Mouse (Mus musculus) hindbrain, embryonic 11.5 days (tissue): ENCODE results near the gene D430019H16Rik. TPM values are rescaled to one million over a fixed set of nuclear protein-coding genes. Genes with fewer than 3 reads are reported as not detected.

Experiments used
- ATAC-seq: fragments of 200-750 bp; cut with Nextera tagmentation; 2 replicates; pipeline ENCODE4 v1.8.0; 2017; ENCODE audit warnings: mild to moderate bottlenecking, moderate TSS enrichment, moderate library complexity; ENCODE audit not compliant: low FRiP score
- DNase-seq: peaks from one replicate; pipeline ENCODE4 v3.0.0-alpha.2; 2015; ENCODE audit warnings: low spot score
- H3K27ac ChIP-seq: fragments of 300-500 bp; sonication (generic); 2 replicates; pipeline ENCODE4 v1.5.1; 2014; ENCODE audit warnings: mild to moderate bottlenecking, low read depth, low read length
- H3K27me3 ChIP-seq: fragments of 300-500 bp; sonication (generic); 2 replicates; pipeline ENCODE4 v1.6.1; 2014; ENCODE audit warnings: mild to moderate bottlenecking, low read length, moderate library complexity, mixed read lengths; ENCODE audit not compliant: control insufficient read depth, insufficient read depth
- H3K36me3 ChIP-seq: fragments of 300-500 bp; sonication (generic); 2 replicates; pipeline ENCODE4 v1.6.1; 2014; ENCODE audit warnings: mild to moderate bottlenecking, low read length, moderate library complexity, mixed read lengths; ENCODE audit not compliant: control insufficient read depth, insufficient read depth
- H3K4me1 ChIP-seq: fragments of 300-500 bp; sonication (generic); replicated peaks from 2 replicates; pipeline ENCODE4 v1.6.1; 2014; ENCODE audit warnings: low read length, mixed read lengths; ENCODE audit not compliant: control insufficient read depth, insufficient read depth
- H3K4me2 ChIP-seq: fragments of 300-500 bp; sonication (generic); replicated peaks from 2 replicates; pipeline ENCODE4 v1.6.1; 2014; ENCODE audit warnings: mild to moderate bottlenecking, low read depth, low read length
- H3K4me3 ChIP-seq: fragments of 300-500 bp; sonication (generic); 2 replicates; pipeline ENCODE4 v1.5.1; 2014; ENCODE audit warnings: low read depth, low read length
- H3K9ac ChIP-seq: fragments of 300-500 bp; sonication (generic); 2 replicates; pipeline ENCODE4 v1.6.1; 2014; ENCODE audit warnings: low read depth, low read length
- H3K9me3 ChIP-seq: fragments of 300-500 bp; sonication (generic); 2 replicates; pipeline ENCODE4 v1.6.1; 2016; ENCODE audit warnings: low read length; ENCODE audit not compliant: control insufficient read depth
- WGBS: fragments of 180-500 bp; shearing (Covaris S2); extraction: QIAGEN DNeasy Blood & Tissue Kit; methylation state at CpG from one replicate; pipeline ENCODE4 v1.1.7; 2014; 5-methylcytosine and 5-hydroxymethylcytosine counted together
- polyA plus RNA-seq: library from polyadenylated mRNA; unstranded; fragments of >200 nt; fragmentation: Nextera tagmentation; extraction: Ambion mirVana; gene quantifications from 2 replicates; pipeline ENCODE4 v1.2.1, GENCODE M21; 2014

Gene D430019H16Rik
- polyA plus RNA-seq = 9.1 and 13.4 TPM in 2 replicates

DNA sequence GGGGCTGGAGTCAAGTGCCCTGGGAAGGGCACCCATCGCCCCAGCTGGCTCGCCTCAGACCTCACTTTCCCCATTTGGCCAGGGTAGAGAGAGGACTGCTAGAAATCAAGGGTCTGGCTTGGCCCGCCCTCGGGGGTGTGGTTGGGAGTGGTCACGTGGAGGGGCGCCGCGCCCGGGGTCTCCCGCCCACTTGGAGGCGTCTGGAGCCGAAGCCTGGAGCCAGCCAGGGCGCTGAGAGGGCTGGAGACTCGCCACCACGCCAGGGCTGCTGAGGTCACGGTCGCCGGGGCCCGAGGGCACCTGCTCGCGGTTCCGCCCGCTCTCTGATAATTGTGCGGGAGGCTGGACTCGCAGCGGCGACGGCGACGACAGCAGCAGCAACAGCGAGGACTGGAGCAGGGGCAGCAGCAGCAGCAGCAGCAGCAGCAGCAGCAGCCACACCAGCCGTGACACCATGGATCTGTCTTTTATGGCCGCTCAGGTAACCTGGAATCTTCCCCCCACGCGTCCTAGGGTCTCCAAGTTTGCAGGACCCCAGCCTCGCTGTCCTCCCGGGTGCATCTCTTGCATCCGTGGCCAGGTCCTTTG lies at the start of gene D430019H16Rik:
Gene D430019H16Rik (plus strand): TSS at position 187 of the 588 bp plus-strand sequence.
- Histone ChIP-seq H3K4me2 (peak within 1 kb of the TSS; percentile 77), H3K9me3 (no peaks in the 10 kb centered on the region), H3K4me3 (peak within 1 kb of the TSS; percentile 79), H3K4me1 (0 out of 2 replicates have a peak, but pooled peaks cover 2% of the 10 kb centered on the region), H3K36me3 (no peaks in the 10 kb centered on the region), H3K27me3 (no peaks in the 10 kb centered on the region), H3K9ac (peak within 1 kb of the TSS; percentile 88), H3K27ac (peak within 1 kb of the TSS; percentile 62)
- ATAC-seq (peak; percentile 94), DNase-seq (peak; percentile 90)
- WGBS = under 1% methylated on average over 38 of the region's 38 CpGs

DNA sequence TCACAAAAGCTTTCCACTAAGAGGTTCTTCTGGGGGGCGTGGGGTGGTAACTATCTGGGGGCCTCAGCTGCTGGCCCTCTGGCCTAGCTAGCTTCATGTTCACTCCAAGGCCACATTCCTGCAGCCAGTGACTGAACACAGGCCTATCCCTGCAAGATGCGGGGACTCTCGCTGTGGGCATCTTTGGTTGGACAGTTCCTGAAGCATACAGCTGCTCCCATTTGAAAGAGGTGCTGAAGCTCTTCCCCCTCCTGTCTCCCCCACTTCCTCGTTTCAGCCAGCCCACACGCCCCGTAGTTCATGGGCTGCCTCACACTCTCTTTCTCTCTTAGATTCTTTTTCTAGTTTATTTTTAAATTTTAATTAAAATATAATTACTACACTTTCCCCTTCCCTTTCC lies 47.6 kb upstream of the D430019H16Rik start:
- Histone ChIP-seq H3K4me3 (no peak overlapping the region), H3K36me3 (no peaks in the 10 kb centered on the region), H3K9me3 (no peaks in the 10 kb centered on the region), H3K27me3 (no peaks in the 10 kb centered on the region), H3K4me1 (no peaks in the 10 kb centered on the region), H3K9ac (no peak overlapping the region), H3K27ac (no peak overlapping the region), H3K4me2 (no peak overlapping the region)
- ATAC-seq (no peak), DNase-seq (no peak)
- WGBS = 67% methylated on average over 6 of the region's 6 CpGs

DNA sequence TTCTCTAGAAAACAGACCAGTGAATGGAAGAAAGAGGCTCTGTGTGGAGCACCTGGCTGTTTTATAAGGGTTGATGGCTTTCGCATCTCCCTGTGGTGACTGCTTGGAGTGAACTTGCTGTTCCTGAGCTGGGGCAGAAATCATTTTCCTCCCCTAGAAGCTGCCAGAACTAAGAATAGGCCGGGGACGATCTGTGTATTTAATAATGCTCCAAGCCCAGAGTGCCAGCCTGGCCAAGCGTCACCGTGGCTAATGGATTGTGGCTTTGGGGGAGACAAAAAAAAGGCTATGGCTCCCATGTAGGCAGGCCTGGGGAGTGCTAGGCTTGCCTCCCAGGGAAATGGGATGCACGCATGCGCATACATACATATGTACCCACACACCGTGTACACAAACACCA lies 39.7 kb upstream of the D430019H16Rik start:
- Histone ChIP-seq H3K9ac (no peak overlapping the region), H3K4me2 (no peak overlapping the region), H3K9me3 (no peaks in the 10 kb centered on the region), H3K4me3 (no peak overlapping the region), H3K27me3 (no peaks in the 10 kb centered on the region), H3K36me3 (no peaks in the 10 kb centered on the region), H3K4me1 (no peaks in the 10 kb centered on the region), H3K27ac (no peak overlapping the region)
- no peak for DNase-seq
- no peak for ATAC-seq
- 90% methylated on average over 8 of the region's 8 CpGs for WGBS

DNA sequence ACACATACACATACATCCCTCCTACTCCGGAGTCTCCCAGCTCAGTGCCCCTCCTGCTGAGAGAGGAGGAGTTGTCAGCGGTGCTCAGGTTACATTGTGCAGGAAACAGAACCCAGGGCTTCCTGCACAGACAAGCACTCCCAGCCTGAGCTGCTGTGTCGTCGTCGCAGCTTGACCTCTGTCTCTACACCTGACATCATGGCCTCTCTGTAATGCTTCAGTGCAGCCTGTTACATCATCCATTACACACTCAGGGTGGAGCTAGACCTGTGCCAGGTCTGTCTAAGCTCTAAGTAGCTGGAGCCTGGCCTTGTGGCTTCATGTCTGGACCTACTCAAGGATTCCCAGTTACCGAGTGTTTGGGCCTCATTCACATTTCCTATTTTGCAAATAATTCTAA lies 33.2 kb upstream of the D430019H16Rik start:
- DNase-seq = no peak
- H3K27me3 ChIP-seq = no peaks in the 10 kb centered on the region
- no peak overlapping the region for H3K4me2 ChIP-seq
- H3K9me3 ChIP-seq = no peaks in the 10 kb centered on the region
- no peak for ATAC-seq
- no peak overlapping the region for H3K9ac ChIP-seq
- WGBS = 42% methylated on average over 6 of the region's 6 CpGs
- H3K4me3 ChIP-seq = no peak overlapping the region
- H3K36me3 ChIP-seq = no peaks in the 10 kb centered on the region
- no peak overlapping the region for H3K27ac ChIP-seq
- no peaks in the 10 kb centered on the region for H3K4me1 ChIP-seq

DNA sequence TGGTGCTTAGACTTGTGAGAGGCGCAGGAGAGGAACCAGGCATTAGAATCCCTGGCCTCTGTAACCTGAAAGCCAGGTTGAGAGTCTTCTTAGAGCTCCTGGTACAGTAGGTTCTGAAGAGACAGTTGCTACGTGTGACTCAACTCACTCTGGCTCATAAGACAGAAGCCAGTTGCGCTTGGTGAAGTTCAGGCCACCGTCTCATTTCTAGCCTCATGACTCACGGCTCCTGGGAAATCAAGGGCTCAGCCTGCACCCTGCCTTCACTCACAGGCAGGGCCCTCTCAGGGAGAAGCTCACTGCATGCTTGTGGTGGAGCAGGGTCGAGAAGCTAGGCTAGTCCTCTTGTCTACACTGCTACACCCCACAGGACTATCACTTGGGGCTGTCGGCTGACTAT lies 27.1 kb upstream of the D430019H16Rik start:
- Histone ChIP-seq H3K9ac (no peak overlapping the region), H3K4me3 (no peak overlapping the region), H3K9me3 (no peaks in the 10 kb centered on the region), H3K36me3 (no peaks in the 10 kb centered on the region), H3K4me2 (no peak overlapping the region), H3K4me1 (no peaks in the 10 kb centered on the region), H3K27me3 (no peaks in the 10 kb centered on the region), H3K27ac (no peak overlapping the region)
- WGBS = 84% methylated on average over 7 of the region's 7 CpGs
- ATAC-seq (no peak), DNase-seq (no peak)

DNA sequence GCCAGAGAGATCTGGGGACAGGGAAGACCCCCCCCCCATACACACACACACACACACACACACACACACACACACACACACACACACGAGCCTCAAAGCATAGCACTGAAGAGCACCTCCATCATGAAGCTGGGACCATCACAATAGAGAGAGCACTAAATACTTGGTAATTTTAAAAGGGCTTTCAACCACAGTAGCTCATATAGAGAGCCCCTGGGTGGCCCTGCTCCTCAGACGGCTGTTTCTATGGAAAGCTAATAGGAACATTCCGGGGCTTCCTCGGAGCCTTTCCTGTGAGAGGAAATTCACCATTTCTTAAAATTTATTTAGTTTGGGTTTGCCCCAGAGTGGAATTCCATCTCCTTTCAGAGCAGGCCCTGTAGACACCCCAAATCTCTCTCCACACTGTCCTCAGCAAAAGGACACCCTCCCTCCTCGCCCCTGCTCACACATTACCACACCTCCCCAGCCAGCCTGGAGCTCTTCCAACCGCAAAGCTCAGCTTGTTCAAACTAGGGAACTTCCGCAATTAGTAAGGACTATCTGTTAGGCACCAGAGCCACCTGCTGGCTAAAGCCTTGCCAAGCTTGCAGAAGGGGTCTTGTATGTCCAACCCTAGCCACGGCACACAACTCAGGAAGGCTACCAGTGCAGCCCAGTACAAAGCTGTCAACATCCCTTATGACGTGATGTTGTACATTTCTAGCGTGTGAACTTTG lies 26.5 kb upstream of the D430019H16Rik start:
- 34% methylated on average over 10 of the region's 10 CpGs for WGBS
- H3K36me3 ChIP-seq = no peaks in the 10 kb centered on the region
- H3K9ac ChIP-seq = no peak overlapping the region
- peak; percentile 57 for ATAC-seq
- H3K9me3 ChIP-seq = no peaks in the 10 kb centered on the region
- DNase-seq = peak; percentile 78
- H3K4me1 ChIP-seq = no peaks in the 10 kb centered on the region
- no peak overlapping the region for H3K27ac ChIP-seq
- no peak overlapping the region for H3K4me2 ChIP-seq
- no peaks in the 10 kb centered on the region for H3K27me3 ChIP-seq
- H3K4me3 ChIP-seq = no peak overlapping the region

DNA sequence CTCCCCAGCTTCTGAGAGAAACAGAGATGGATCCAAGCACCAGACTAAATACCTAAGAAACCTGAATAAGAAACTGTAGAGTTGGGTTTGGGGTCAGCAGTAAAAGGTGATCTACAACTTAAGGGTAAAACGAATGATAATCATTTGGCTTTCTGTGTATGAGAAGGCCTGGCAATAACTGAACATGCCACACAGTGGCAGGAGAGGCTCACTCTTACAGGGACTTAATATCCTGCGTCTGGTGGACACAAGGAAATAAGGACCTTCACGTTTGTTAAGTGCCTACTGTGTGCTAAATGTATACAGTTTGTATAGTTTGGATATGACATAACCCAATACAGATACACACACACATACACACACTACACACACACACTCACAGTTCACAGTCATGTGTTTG lies 21.8 kb upstream of the D430019H16Rik start:
- DNase-seq (no peak), ATAC-seq (no peak)
- no peak overlapping the region for H3K27ac ChIP-seq
- no peaks in the 10 kb centered on the region for H3K4me1 ChIP-seq
- 65% methylated on average over 3 of the region's 3 CpGs for WGBS
- no peaks in the 10 kb centered on the region for H3K27me3 ChIP-seq
- no peaks in the 10 kb centered on the region for H3K36me3 ChIP-seq
- no peak overlapping the region for H3K4me2 ChIP-seq
- no peaks in the 10 kb centered on the region for H3K9me3 ChIP-seq
- no peak overlapping the region for H3K9ac ChIP-seq
- H3K4me3 ChIP-seq = no peak overlapping the region

DNA sequence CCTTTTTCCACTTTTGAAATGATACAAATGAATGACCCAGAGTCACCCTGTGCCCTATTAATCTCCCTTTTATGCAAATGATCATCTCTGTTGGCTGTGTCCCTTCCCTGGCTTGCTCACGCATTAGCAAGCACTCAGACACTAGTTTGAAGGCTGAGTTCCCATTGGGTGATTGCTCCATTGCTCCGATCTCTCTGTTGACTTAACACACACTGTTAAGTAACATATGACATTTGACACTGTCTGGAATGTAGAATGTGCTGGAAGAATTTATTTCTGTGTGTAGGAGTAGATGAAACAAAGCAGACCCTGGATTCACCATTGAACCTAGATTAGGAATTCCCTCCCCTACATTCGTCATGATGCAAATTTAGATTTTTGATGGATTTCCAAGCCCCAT lies 20.8 kb upstream of the D430019H16Rik start:
- 83% methylated on average over 3 of the region's 3 CpGs for WGBS
- ATAC-seq = no peak

DNA sequence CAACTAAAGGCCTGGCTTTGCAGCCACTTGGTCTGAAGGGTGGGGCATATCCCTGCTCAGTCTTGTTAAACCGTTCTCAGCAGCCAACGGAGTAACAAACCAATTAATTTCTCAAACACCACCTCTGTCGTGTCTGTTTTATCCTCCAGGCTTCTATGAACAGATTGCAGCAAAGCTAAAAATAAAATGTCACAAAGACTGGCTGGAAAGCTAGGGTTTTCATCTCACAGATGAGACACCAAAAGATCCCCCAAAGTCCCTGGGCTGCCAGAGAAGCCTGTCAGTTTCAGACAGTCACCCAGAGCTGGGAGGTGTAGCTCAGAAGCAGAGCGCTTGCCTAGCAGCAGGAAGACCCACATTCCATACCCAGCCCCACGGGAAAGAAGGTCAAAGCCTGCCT lies 15.4 kb upstream of the D430019H16Rik start:
- no peaks in the 10 kb centered on the region for H3K9me3 ChIP-seq
- H3K4me1 ChIP-seq = no peaks in the 10 kb centered on the region
- H3K27me3 ChIP-seq = no peaks in the 10 kb centered on the region
- ATAC-seq = no peak
- H3K36me3 ChIP-seq = no peaks in the 10 kb centered on the region
- H3K4me3 ChIP-seq = no peak overlapping the region
- no peak overlapping the region for H3K4me2 ChIP-seq
- H3K27ac ChIP-seq = no peak overlapping the region
- WGBS = 58% methylated on average over 5 of the region's 5 CpGs
- H3K9ac ChIP-seq = no peak overlapping the region
- no peak for DNase-seq

More for the DNA sequence above, 20.8 kb upstream of the D430019H16Rik start:
- DNase-seq = no peak
- no peak overlapping the region for H3K27ac ChIP-seq
- no peaks in the 10 kb centered on the region for H3K36me3 ChIP-seq
- H3K9ac ChIP-seq = no peak overlapping the region
- no peaks in the 10 kb centered on the region for H3K4me1 ChIP-seq
- no peak overlapping the region for H3K4me3 ChIP-seq
- H3K4me2 ChIP-seq = no peak overlapping the region
- H3K27me3 ChIP-seq = no peaks in the 10 kb centered on the region
- H3K9me3 ChIP-seq = no peaks in the 10 kb centered on the region
